Mouse (Mus musculus) splenic B cell, adult 2 months (primary cell): ENCODE data around the gene Gm9945.
A peak's percentile ranks its signal among the peaks of the same experiment; 100 is the strongest.

ENCODE experiments used
- DNase-seq: peaks from one replicate; pipeline ENCODE4 v3.0.0-alpha.2; 2011; ENCODE audit warnings: low read depth, low spot score
- H3K27me3 ChIP-seq: 2 replicates; pipeline ENCODE4 v1.6.1; 2012; ENCODE audit warnings: mild to moderate bottlenecking, low read length, moderate library complexity, mixed read lengths; ENCODE audit not compliant: control insufficient read depth, poor library complexity, insufficient read depth, severe bottlenecking
- H3K36me3 ChIP-seq: 2 replicates; pipeline ENCODE4 v1.6.1; 2012; ENCODE audit warnings: mild to moderate bottlenecking, low read length, moderate library complexity, mixed read lengths; ENCODE audit not compliant: control insufficient read depth, poor library complexity, insufficient read depth, severe bottlenecking

Gm9945 gene

GRCm38 (mm10) chr11:53496946-53497345, 17.0 kb downstream of the Gm9945 start:
- H3K27me3 ChIP-seq: no peaks in the 10 kb centered on the region
- H3K36me3 ChIP-seq: no peaks in the 10 kb centered on the region
- no peak for DNase-seq

- Histone ChIP-seq H3K27me3 (no peaks in the 10 kb centered on the region), H3K36me3 (no peaks in the 10 kb centered on the region)
- no peak for DNase-seq
Measured at GRCm38 (mm10) chr11:53500569-53500968, 20.6 kb downstream of the Gm9945 start.

- Histone ChIP-seq H3K27me3 (no peaks in the 10 kb centered on the region), H3K36me3 (no peaks in the 10 kb centered on the region)
- DNase-seq: no peak
Measured at GRCm38 (mm10) chr11:53502039-53502765, 22.2 kb downstream of the Gm9945 start.

GRCm38 (mm10) chr11:53503738-53504137, 23.8 kb downstream of the Gm9945 start:
- H3K27me3 ChIP-seq: no peaks in the 10 kb centered on the region
- no peaks in the 10 kb centered on the region for H3K36me3 ChIP-seq
- no peak for DNase-seq

- no peaks in the 10 kb centered on the region for H3K27me3 ChIP-seq
- H3K36me3 ChIP-seq: no peaks in the 10 kb centered on the region
- no peak for DNase-seq
Measured at GRCm38 (mm10) chr11:53504376-53504775, 24.4 kb downstream of the Gm9945 start.

GRCm38 (mm10) chr11:53505026-53505663, 25.2 kb downstream of the Gm9945 start:
- DNase-seq: no peak
- H3K27me3 ChIP-seq: no peaks in the 10 kb centered on the region
- H3K36me3 ChIP-seq: no peaks in the 10 kb centered on the region

- no peaks in the 10 kb centered on the region for H3K27me3 ChIP-seq
- no peak for DNase-seq
- no peaks in the 10 kb centered on the region for H3K36me3 ChIP-seq
Measured at GRCm38 (mm10) chr11:53507098-53507805, 27.3 kb downstream of the Gm9945 start.

- no peaks in the 10 kb centered on the region for H3K36me3 ChIP-seq
Measured at GRCm38 (mm10) chr11:53508152-53508551, 28.2 kb downstream of the Gm9945 start.

GRCm38 (mm10) chr11:53508591-53508990, 28.6 kb downstream of the Gm9945 start:
- DNase-seq: no peak
- Histone ChIP-seq H3K36me3 (no peaks in the 10 kb centered on the region), H3K27me3 (no peaks in the 10 kb centered on the region)

More at GRCm38 (mm10) chr11:53508152-53508551, 28.2 kb downstream of the Gm9945 start:
- DNase-seq: no peak
- H3K27me3 ChIP-seq: no peaks in the 10 kb centered on the region

GRCm38 (mm10) chr11:53510351-53510750, 30.4 kb downstream of the Gm9945 start:
- no peaks in the 10 kb centered on the region for H3K36me3 ChIP-seq
- H3K27me3 ChIP-seq: no peaks in the 10 kb centered on the region
- DNase-seq: no peak

- DNase-seq: no peak
- Histone ChIP-seq H3K27me3 (no peaks in the 10 kb centered on the region), H3K36me3 (no peaks in the 10 kb centered on the region)
Measured at GRCm38 (mm10) chr11:53516775-53517627, 37.0 kb downstream of the Gm9945 start.

- Histone ChIP-seq H3K27me3 (no peaks in the 10 kb centered on the region), H3K36me3 (no peaks in the 10 kb centered on the region)
- no peak for DNase-seq
Measured at GRCm38 (mm10) chr11:53518759-53519158, 38.8 kb downstream of the Gm9945 start.

- H3K27me3 ChIP-seq: no peaks in the 10 kb centered on the region
- no peaks in the 10 kb centered on the region for H3K36me3 ChIP-seq
- DNase-seq: peak; percentile 11
Measured at GRCm38 (mm10) chr11:53519207-53520121, 39.5 kb downstream of the Gm9945 start, which contains the start of gene Sept8. TSS of gene Sept8 (plus strand) at chr11:53519257.
